Mouse (Mus musculus): Measurements from ENCODE around the gene Sema6b. TPM values are rescaled to one million over a fixed set of nuclear protein-coding genes. Genes with fewer than 3 reads are reported as not detected.

Gene Sema6b
- total and polyA plus RNA-seq, 3 experiments = 0.71 to 2.2 (median 1.3) TPM

- H3K79me2 ChIP-seq (replicated peaks; ENCODE audit: control insufficient read depth, extremely low read depth, insufficient read depth, poor library complexity, severe bottlenecking) = no peaks in the 10 kb centered on the region
- H3K4me1 ChIP-seq (ENCODE audit: control insufficient read depth in 1 of 2, insufficient read depth in 2 of 2) = peaks cover 3 to 26% of the 10 kb centered on the region in 2 experiments; a peak in 2 of 4 replicates
- dilution Hi-C loops (cut with MboI; ENCODE audit: extremely low pct_ligation_motif_present, extremely low pct_unique_long_range_greater_than_20kb, low sequenced_read_pairs) (no loop called here), in situ Hi-C loops (cut with MboI; ENCODE audit: low pct_ligation_motif_present, low pct_unique_long_range_greater_than_20kb, low sequenced_read_pairs) (no loop called here)
- no peaks in the 10 kb centered on the region for H3K9me3 ChIP-seq (replicated peaks; ENCODE audit: low read length)
- DNase-seq (ENCODE audit: extremely low read depth) = no peak
- no peaks in the 10 kb centered on the region for H3K27me3 ChIP-seq (replicated peaks)
- TF ChIP-seq NRF1 (IDR thresholded peaks at IDR 0.05; ENCODE audit: low read depth, low read length) (no peak), ZMIZ1 (IDR thresholded peaks at IDR 0.05; ENCODE audit: low read depth, low read length) (no peak), PAX5 (IDR thresholded peaks at IDR 0.05; ENCODE audit: low read length) (no peak), POLR2A (IDR thresholded peaks at IDR 0.05; ENCODE audit: low read depth, low read length) (no peak)
- H3K27ac ChIP-seq (ENCODE audit: insufficient read depth, low read depth) = no peak overlapping the region
- peaks cover 2 to 31% of the 10 kb centered on the region in 2 experiments for H3K36me3 ChIP-seq (replicated peaks in 1 of 2; ENCODE audit: control insufficient read depth in 1 of 2, insufficient read depth in 1 of 2, low read length in 1 of 2)
- no peak overlapping the region for H3K4me2 ChIP-seq (ENCODE audit: insufficient read depth, low read depth, poor library complexity, severe bottlenecking)
- H3K4me3 ChIP-seq (replicated peaks in 1 of 3; ENCODE audit: low read depth in 2 of 3, low read length in 2 of 3, poor library complexity in 1 of 3) = no peak overlapping the region
- H3K9ac ChIP-seq (ENCODE audit: insufficient read depth, low read depth) = no peak overlapping the region
These were observed 30.5 kb upstream of the Sema6b start for GRCm38 (mm10) chr17:56170636-56171035.

- DNase-seq (ENCODE audit: extremely low read depth) = peak; percentile 48
- in situ Hi-C loops (cut with MboI; ENCODE audit: low pct_ligation_motif_present, low pct_unique_long_range_greater_than_20kb, low sequenced_read_pairs) (no loop called here), dilution Hi-C loops (cut with MboI; ENCODE audit: extremely low pct_ligation_motif_present, extremely low pct_unique_long_range_greater_than_20kb, low sequenced_read_pairs) (no loop called here)
- TF ChIP-seq MEF2A (IDR thresholded peaks at IDR 0.05; ENCODE audit: borderline replicate concordance, low read depth, low read length) = no peak
- TF ChIP-seq ELF1 (IDR thresholded peaks at IDR 0.05; ENCODE audit: low read depth, low read length) = peak; percentile 63
- no peak for TF ChIP-seq PAX5 (IDR thresholded peaks at IDR 0.05; ENCODE audit: low read length)
- no peak for TF ChIP-seq IRF4 (IDR thresholded peaks at IDR 0.05; ENCODE audit: low read depth, low read length)
- no peak for TF ChIP-seq KAT2A (IDR thresholded peaks at IDR 0.05; ENCODE audit: insufficient replicate concordance, low read length)
- no peak for TF ChIP-seq NELFE (IDR thresholded peaks at IDR 0.05; ENCODE audit: low read depth, low read length)
- no peak for TF ChIP-seq POLR2A (IDR thresholded peaks at IDR 0.05; ENCODE audit: low read depth, low read length)
- TF ChIP-seq ETS1 (conservative IDR thresholded peaks at IDR 0.05; ENCODE audit: low read depth, low read length) = peak; percentile 23; the same call in 1 of the 2 replicates
- no peaks in the 10 kb centered on the region for H3K9me3 ChIP-seq (replicated peaks; ENCODE audit: low read length)
- no peak overlapping the region for H3K27ac ChIP-seq (ENCODE audit: insufficient read depth, low read depth)
- H3K36me3 ChIP-seq (replicated peaks in 1 of 2; ENCODE audit: control insufficient read depth in 1 of 2, insufficient read depth in 1 of 2, low read length in 1 of 2) = peaks cover 0 to 24% of the 10 kb centered on the region in 2 experiments
- H3K79me2 ChIP-seq (replicated peaks; ENCODE audit: control insufficient read depth, extremely low read depth, insufficient read depth, poor library complexity, severe bottlenecking) = no peaks in the 10 kb centered on the region
- H3K4me3 ChIP-seq (replicated peaks in 1 of 3; ENCODE audit: low read depth in 2 of 3, low read length in 2 of 3, poor library complexity in 1 of 3) = no peak overlapping the region
- peaks cover 3 to 26% of the 10 kb centered on the region in 2 experiments; a peak in 2 of 4 replicates for H3K4me1 ChIP-seq (ENCODE audit: control insufficient read depth in 1 of 2, insufficient read depth in 2 of 2)
- H3K9ac ChIP-seq (ENCODE audit: insufficient read depth, low read depth) = no peak overlapping the region
- H3K4me2 ChIP-seq (ENCODE audit: insufficient read depth, low read depth, poor library complexity, severe bottlenecking) = no peak overlapping the region
- H3K27me3 ChIP-seq (replicated peaks) = no peaks in the 10 kb centered on the region
These were observed 29.7 kb upstream of the Sema6b start for GRCm38 (mm10) chr17:56169830-56170229.

- no peaks in the 10 kb centered on the region for H3K79me2 ChIP-seq (replicated peaks; ENCODE audit: control insufficient read depth, extremely low read depth, insufficient read depth, poor library complexity, severe bottlenecking)
- dilution Hi-C loops (cut with MboI; ENCODE audit: extremely low pct_ligation_motif_present, extremely low pct_unique_long_range_greater_than_20kb, low sequenced_read_pairs) (no loop called here), in situ Hi-C loops (cut with MboI; ENCODE audit: low pct_ligation_motif_present, low pct_unique_long_range_greater_than_20kb, low sequenced_read_pairs) (no loop called here)
- no peak overlapping the region for H3K27ac ChIP-seq (ENCODE audit: insufficient read depth, low read depth)
- H3K4me2 ChIP-seq (ENCODE audit: insufficient read depth, low read depth, poor library complexity, severe bottlenecking) = no peak overlapping the region
- no peak overlapping the region for H3K9ac ChIP-seq (ENCODE audit: insufficient read depth, low read depth)
- H3K4me1 ChIP-seq (ENCODE audit: control insufficient read depth in 1 of 2, insufficient read depth in 2 of 2) = peaks cover 6 to 52% of the 10 kb centered on the region in 2 experiments; a peak in 3 of 4 replicates
- no peak for DNase-seq (ENCODE audit: extremely low read depth)
- H3K36me3 ChIP-seq (replicated peaks in 1 of 2; ENCODE audit: control insufficient read depth in 1 of 2, insufficient read depth in 1 of 2, low read length in 1 of 2) = no peaks in the 10 kb centered on the region
- no peaks in the 10 kb centered on the region for H3K9me3 ChIP-seq (replicated peaks; ENCODE audit: low read length)
- no peak overlapping the region for H3K4me3 ChIP-seq (replicated peaks in 1 of 3; ENCODE audit: low read depth in 2 of 3, low read length in 2 of 3, poor library complexity in 1 of 3)
- H3K27me3 ChIP-seq (replicated peaks) = peaks cover 12% of the 10 kb centered on the region
- no peak for TF ChIP-seq JUND (conservative IDR thresholded peaks at IDR 0.05; ENCODE audit: low read depth, low read length)
- TF ChIP-seq ZNF384 (IDR thresholded peaks at IDR 0.05; ENCODE audit: low read depth, low read length) = no peak
- no peak for TF ChIP-seq CHD2 (IDR thresholded peaks at IDR 0.05; ENCODE audit: low read length)
- TF ChIP-seq SIN3A (IDR thresholded peaks at IDR 0.05; ENCODE audit: low read length) = no peak
- no peak for TF ChIP-seq USF2 (conservative IDR thresholded peaks at IDR 0.05; ENCODE audit: low read depth, low read length)
- no peak for TF ChIP-seq CTCF (conservative IDR thresholded peaks at IDR 0.05 in 1 of 2, IDR thresholded peaks at IDR 0.05 in 1 of 2; ENCODE audit: low read depth in 2 of 2, low read length in 2 of 2)
- no peak for TF ChIP-seq POLR2AphosphoS2 (IDR thresholded peaks at IDR 0.05; ENCODE audit: low read depth, low read length)
- TF ChIP-seq MEF2A (IDR thresholded peaks at IDR 0.05; ENCODE audit: borderline replicate concordance, low read depth, low read length) = no peak
- no peak for TF ChIP-seq JUN (IDR thresholded peaks at IDR 0.05; ENCODE audit: insufficient read depth, low read depth, low read length)
- TF ChIP-seq ETS1 (conservative IDR thresholded peaks at IDR 0.05; ENCODE audit: low read depth, low read length) = no peak
- no peak for TF ChIP-seq TCF12 (IDR thresholded peaks at IDR 0.05; ENCODE audit: low read depth, low read length)
- TF ChIP-seq HCFC1 (IDR thresholded peaks at IDR 0.05; ENCODE audit: low read depth, low read length) = no peak
- TF ChIP-seq NRF1 (IDR thresholded peaks at IDR 0.05; ENCODE audit: low read depth, low read length) = no peak
- TF ChIP-seq IRF4 (IDR thresholded peaks at IDR 0.05; ENCODE audit: low read depth, low read length) = no peak
- no peak for TF ChIP-seq USF1 (IDR thresholded peaks at IDR 0.05; ENCODE audit: low read depth, low read length)
These were observed 25.5 kb upstream of the Sema6b start for GRCm38 (mm10) chr17:56165671-56166070.
